Mouse (Mus musculus): ENCODE results near the gene Tbx3.

Gene Tbx3

GRCm38 (mm10) chr5:119662326-119662725 is 8.1 kb upstream of the Tbx3 start:
- no peak for DNase-seq

- no peak for DNase-seq
Measured at GRCm38 (mm10) chr5:119662731-119663130, 7.7 kb upstream of the Tbx3 start.

GRCm38 (mm10) chr5:119663241-119663640 is 7.2 kb upstream of the Tbx3 start:
- DNase-seq: no peak

- DNase-seq: no peak
Measured at GRCm38 (mm10) chr5:119663747-119664146, 6.7 kb upstream of the Tbx3 start.

GRCm38 (mm10) chr5:119665739-119666138 is 4.7 kb upstream of the Tbx3 start:
- DNase-seq: no peak

GRCm38 (mm10) chr5:119667356-119667940 is 3.0 kb upstream of the Tbx3 start:
- DNase-seq: no peak

GRCm38 (mm10) chr5:119668191-119668912 is 2.1 kb upstream of the Tbx3 start:
- DNase-seq: no peak

GRCm38 (mm10) chr5:119668913-119669411 is 1.5 kb upstream of the Tbx3 start:
- no peak for DNase-seq

GRCm38 (mm10) chr5:119669741-119670565 is 516 bp upstream of the Tbx3 start:
- peak; percentile 59 for DNase-seq

- DNase-seq: peak; percentile 61
Measured at GRCm38 (mm10) chr5:119671124-119671801, 794 bp downstream of the Tbx3 start.

GRCm38 (mm10) chr5:119671965-119672347 is 1.5 kb downstream of the Tbx3 start:
- peak; percentile 69 for DNase-seq

- peak; percentile 42 for DNase-seq
Measured at GRCm38 (mm10) chr5:119672348-119672983, 2.0 kb downstream of the Tbx3 start.

- peak; percentile 67 for DNase-seq
Measured at GRCm38 (mm10) chr5:119672984-119673600, 2.6 kb downstream of the Tbx3 start.

GRCm38 (mm10) chr5:119673716-119674605 is 3.5 kb downstream of the Tbx3 start:
- peak; percentile 41 for DNase-seq

GRCm38 (mm10) chr5:119674606-119675330 is 4.3 kb downstream of the Tbx3 start:
- DNase-seq: peak; percentile 20

- no peak for DNase-seq
Measured at GRCm38 (mm10) chr5:119676245-119676644, 5.8 kb downstream of the Tbx3 start.

GRCm38 (mm10) chr5:119678516-119678915 is 8.0 kb downstream of the Tbx3 start:
- DNase-seq: no peak

GRCm38 (mm10) chr5:119679084-119679483 is 8.6 kb downstream of the Tbx3 start:
- no peak for DNase-seq

- DNase-seq: no peak
Measured at GRCm38 (mm10) chr5:119679614-119680328, 9.3 kb downstream of the Tbx3 start.

Measured in embryo, embryonic 11 days (tissue).